Mouse (Mus musculus) ES-E14 (cell line): ENCODE results near the gene Col25a1.

ENCODE experiments used
- CHD2 ChIP-seq: IDR thresholded peaks from 2 replicates; pipeline ENCODE4 v1.6.1; 2014; ENCODE audit warnings: mild to moderate bottlenecking, low read depth, low read length, inconsistent platforms
- HCFC1 ChIP-seq: IDR thresholded peaks from 2 replicates; pipeline ENCODE4 v1.6.1; 2012; ENCODE audit warnings: low read length, inconsistent platforms, borderline replicate concordance; ENCODE audit not compliant: insufficient read depth
- MAFK ChIP-seq: IDR thresholded peaks from 2 replicates; pipeline ENCODE4 v1.6.1; 2014; ENCODE audit warnings: mild to moderate bottlenecking, low read depth, low read length, inconsistent platforms; ENCODE audit not compliant: insufficient read depth
- ZC3H11A ChIP-seq: IDR thresholded peaks from 2 replicates; pipeline ENCODE4 v1.6.1; 2012; ENCODE audit warnings: low read depth, mild to moderate bottlenecking, inconsistent platforms, low read length, borderline replicate concordance
- ZNF384 ChIP-seq: IDR thresholded peaks from 2 replicates; pipeline ENCODE4 v1.6.1; 2012; ENCODE audit warnings: low read depth, low read length, inconsistent platforms

- TF ChIP-seq HCFC1 (no peak), ZNF384 (no peak), ZC3H11A (no peak), CHD2 (no peak), MAFK (no peak)
These were observed 443.4 kb downstream of the Col25a1 start for GRCm38 (mm10) chr3:130574652-130575051.
